Mouse (Mus musculus) kidney, postnatal 10 days (tissue): ENCODE data around the gene Scnm1.

ENCODE experiments used
- DNase-seq: peaks from one replicate; pipeline ENCODE4 v3.0.0; 2021; ENCODE audit warnings: mixed read lengths

The Scnm1 gene

DNA sequence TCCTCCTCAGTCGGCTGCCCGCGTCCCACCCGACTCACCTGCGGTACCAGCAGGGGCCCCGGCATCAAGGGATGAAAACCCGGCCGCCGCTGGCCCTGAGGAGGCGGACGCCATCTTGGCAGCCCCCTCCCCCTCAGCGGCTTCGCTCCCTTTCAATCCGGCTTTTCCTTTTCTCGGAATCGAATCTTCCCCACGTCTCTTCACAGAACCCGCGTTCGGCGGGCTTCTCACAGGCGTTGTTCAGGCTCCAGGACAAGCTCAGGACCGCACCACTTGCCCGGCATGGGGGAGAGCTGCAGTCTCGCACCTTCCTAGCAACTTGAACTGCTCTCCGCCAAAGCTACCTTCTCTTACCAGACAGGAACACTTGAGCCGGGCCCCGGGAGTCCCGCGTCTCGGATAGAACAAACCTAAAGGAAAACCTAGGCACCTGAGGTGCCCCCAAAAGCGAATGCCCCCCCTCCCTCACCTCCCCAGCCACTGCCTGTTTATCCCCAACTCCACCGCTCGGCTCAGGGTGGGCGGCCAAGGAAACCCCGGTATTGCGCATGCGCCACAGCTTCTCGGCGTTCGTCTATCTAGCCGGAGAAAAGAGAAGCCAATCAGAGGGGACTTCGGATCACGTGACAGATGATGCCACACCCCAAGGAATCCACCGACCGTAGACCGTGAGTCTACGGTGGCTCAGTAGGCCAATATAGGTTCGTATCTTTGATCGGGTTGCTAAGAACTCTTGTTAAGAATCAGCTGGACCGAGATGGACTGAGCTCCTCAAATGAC is 27.3 kb downstream of the Scnm1 start, which contains the start of gene Pip5k1a:
TSS of gene Pip5k1a (minus strand) at position 593 of the 780 bp plus-strand sequence.
- peak; percentile 98 for DNase-seq

DNA sequence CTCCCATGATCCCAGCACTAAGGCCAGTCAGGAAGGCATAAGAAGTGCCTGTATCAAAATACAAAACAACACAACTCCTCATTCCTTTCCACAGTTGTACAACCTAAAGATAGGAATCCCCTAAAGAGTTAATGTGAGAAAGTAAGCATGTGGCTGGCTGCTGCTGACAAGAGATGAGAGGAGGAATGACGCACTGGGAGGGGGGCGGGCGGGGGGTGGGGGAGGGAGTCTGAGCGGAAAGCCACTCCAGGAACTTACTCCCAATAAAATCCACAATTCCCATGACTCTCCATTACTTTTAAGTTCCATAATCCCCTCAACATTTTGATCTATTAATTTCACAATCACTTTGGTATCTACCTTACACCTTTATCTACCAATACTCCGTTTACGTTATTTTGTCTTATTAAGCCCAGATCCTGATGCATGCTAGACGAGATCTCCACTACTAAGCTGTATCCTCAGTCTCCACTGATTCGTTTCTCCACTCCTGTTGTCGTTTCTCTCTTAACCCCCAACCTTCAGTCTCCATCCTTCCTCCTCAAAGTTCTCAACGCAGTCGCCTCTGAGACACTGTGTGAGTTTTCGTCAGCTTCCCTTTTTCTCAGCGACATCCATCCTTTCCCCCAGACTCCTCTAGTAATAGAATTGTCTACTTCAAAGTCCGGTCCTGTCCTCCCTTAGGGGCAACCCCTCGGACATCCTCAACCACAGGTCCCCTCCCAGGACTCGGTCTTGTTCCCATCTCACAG is 28.0 kb downstream of the Scnm1 start:
- no peak for DNase-seq

- DNase-seq: no peak
Measured at GRCm38 (mm10) chr3:95105121-95105520, 28.7 kb downstream of the Scnm1 start.

DNA sequence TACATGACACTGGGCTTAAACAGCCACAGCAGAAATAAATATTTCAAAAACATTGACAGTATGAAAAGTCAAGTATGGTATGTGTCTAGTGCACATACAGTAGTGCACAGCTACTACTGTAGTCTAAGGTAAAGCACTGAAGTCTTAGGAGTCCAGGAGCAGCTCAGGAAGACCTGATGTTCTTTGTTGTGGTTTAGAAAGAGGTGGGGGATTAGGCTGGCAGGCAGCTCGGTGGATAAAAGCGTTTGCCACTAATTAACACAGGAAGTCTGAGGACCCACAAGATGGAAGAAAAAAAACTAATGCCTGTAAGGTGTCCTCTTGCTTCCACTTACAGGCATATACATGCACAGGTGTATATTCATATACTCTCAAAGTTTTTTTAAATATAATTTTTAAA is 33.0 kb downstream of the Scnm1 start:
- no peak for DNase-seq

DNA sequence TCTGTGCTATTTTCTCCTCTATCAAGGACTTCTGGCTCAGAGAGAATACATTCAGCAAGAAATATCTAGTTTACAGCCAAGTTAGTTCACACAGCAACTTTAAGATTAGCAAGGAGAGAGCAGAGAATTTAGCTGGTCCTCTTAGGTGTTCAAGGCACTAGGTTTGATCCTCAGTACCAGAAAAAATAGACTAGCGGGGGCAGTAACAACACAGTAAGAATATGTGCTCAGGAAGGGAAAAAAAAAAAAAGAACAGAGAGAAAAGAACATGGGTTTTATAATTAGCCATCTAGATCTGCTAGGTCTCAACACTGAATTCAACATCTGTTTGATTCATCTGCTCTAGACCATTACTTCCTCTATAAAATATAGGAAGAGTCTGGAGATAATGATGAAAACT is 45.7 kb downstream of the Scnm1 start:
- DNase-seq: no peak
